Mouse (Mus musculus): Measurements from ENCODE around the gene Esam. TPM values are rescaled to one million over a fixed set of nuclear protein-coding genes. Genes with fewer than 3 reads are reported as not detected.
A peak's percentile ranks its signal among the peaks of the same experiment; 100 is the strongest.

The Esam gene
- polyA plus RNA-seq (2017; shearing (Covaris generic)) = under 1 TPM in 1 of 3 experiments, not detected in 2; 0.69 TPM

DNA sequence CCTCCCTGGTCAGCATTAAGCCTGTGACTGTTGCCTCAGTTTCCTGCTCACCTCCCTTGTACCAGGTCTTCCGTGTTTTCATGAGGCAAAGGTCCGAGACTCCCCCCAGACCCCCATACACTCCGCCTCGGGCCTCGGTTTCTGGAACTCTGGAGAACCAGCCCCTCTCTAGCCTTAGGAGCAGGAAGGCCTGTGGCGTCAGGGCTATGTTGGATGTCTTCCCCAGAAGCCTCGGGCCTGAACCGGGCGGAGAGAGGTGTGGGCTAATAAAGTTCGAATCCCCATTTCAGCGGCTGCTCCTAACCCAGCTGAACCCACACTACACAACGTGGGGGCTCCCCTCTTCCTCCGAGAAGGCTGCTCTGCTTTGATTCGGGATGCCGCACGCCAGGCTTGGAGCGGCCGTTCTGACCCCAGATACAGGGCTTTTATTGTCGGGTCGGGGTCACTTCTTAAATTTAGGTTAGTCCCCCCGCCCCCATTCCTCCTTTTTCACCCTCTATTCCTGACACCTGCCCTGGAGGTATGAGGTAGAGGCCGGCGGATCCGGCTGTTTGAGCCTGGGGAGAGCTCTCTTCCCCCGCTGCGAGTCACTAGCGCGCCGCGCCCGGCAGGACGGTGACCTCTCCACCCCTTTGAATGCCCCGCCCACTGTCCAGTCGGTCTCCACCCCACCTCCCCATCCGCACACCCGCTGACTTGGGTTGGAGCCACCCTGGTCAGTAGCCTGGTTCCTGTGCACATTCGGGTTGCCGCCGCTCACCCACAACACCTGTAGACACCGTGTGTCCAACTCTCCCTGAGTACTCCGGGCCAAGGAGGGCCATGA is at the start of gene Esam:
TSS of gene Esam (plus strand) at position 683 of the 829 bp plus-strand sequence.
- ATAC-seq = no peak

DNA sequence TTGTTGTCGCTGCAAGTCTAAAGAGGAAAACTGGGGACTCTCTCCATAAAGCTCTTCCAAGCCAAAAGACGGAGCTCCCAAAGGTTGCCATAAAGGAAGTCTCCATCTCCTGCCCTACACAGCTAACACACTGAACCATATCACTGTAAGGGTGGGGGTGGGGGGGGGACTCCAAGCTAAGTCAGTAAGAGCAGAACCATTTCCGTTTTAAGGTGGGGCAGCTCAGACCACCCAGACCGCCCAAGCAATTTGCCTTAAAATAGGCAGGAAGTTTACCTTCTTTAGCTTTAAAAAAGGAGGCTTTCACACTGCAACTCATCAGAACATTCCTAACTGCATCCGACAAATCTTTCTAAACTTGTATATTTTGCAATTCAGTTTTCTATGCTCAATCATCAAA is 42.7 kb upstream of the Esam start:
- ATAC-seq = no peak

- ATAC-seq = no peak
Measured at GRCm38 (mm10) chr9:37488041-37488440, 39.8 kb upstream of the Esam start.

GRCm38 (mm10) chr9:37488611-37489396 is 39.1 kb upstream of the Esam start, which contains the start of gene Msantd2:
Gene Msantd2 (plus strand): TSS chr9:37489319.
- peak; percentile 84 for ATAC-seq

DNA sequence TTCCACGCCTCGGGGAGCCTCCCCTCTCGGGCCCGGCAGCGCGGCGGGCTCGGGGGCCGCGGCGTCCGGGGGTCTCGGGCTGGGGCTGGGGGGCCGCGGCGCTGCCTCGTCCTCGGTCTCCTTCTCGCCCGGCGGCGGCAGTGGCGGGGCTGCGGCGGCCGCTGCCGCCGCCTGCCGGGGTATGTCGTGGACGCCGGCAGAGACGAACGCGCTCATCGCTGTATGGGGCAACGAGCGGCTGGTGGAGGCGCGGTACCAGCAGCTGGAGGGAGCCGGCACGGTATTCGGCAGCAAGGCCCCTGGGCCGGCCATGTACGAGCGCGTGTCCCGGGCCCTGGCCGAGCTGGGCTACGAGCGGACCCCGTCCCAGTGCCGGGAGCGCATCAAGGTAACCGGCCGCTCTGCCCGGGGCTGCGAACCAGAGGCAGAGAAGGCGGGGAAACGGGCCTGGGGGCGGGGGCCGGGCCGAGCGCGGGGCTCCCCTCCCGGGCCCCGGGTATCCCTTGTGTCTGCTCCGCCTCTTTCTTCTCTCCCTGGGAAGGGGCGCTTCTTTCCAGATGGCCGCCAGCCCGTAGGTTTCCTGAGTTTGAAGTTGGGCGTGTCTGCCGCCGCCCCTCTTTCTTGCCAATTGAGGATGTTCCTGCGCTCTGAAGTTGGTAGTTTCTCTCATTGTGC is 38.3 kb upstream of the Esam start:
- peak; percentile 16 for ATAC-seq

DNA sequence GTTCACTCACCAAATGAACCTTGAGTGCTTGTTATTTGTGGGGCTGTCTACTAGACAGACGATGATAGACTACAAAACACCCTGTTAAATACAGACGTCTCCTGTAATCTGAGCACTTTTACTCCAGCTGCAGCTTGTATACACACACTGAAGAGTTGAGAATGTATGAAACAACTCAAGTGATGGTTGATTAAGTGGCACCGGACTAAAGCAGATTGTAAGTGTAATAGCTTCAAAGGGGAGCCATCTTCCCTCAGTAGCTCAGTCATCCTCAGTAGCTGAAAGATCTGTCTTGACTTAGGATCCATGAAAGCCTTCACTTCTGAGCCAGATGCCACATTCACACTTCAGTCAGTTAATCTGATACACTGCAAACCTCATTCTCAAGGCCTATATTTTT is 32.1 kb upstream of the Esam start:
- ATAC-seq = no peak

GRCm38 (mm10) chr9:37496325-37496724 is 31.6 kb upstream of the Esam start:
- ATAC-seq = no peak

GRCm38 (mm10) chr9:37500201-37500600 is 27.7 kb upstream of the Esam start:
- no peak for ATAC-seq

DNA sequence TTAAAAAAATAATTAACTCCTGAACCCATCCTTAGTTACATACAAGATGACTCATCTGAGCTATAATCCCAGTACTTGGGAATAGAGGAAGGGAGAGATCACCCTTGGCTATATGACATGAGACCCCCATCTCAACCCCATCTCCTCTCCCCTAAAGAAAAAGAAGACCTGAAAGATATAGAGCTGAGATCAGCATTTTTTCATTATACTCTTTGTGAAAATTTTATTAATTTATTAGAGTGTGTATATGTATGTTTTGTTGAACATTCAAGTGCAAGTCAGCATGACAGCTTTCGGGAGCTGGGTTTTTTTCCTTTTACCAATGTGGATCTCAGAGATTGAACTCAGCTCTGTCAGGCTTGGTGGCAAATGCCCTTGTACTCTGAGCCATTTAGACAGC is 26.7 kb upstream of the Esam start:
- ATAC-seq = no peak

GRCm38 (mm10) chr9:37504348-37504747 is 23.5 kb upstream of the Esam start:
- ATAC-seq = no peak

- ATAC-seq = no peak
Measured at GRCm38 (mm10) chr9:37506023-37506422, 21.9 kb upstream of the Esam start.

DNA sequence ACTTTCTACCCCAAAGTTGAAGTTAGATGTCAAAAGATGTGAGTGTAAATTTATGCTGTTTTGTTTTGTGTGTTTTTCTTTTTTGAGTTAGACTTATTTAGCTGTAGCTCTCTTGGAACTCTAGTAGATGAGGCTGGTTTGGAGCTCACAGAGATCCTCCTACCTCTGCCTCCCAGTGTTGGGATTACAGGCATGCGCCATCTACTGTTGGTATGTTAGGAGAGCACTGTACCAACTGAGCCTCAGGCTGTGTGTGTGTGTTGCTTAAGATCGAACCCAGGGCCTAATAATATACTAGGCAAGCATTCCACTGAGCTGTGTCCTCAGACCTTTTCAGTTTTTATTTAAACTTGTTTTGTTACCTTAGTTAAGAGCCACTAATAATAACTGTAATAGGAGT is 15.8 kb upstream of the Esam start:
- no peak for ATAC-seq

DNA sequence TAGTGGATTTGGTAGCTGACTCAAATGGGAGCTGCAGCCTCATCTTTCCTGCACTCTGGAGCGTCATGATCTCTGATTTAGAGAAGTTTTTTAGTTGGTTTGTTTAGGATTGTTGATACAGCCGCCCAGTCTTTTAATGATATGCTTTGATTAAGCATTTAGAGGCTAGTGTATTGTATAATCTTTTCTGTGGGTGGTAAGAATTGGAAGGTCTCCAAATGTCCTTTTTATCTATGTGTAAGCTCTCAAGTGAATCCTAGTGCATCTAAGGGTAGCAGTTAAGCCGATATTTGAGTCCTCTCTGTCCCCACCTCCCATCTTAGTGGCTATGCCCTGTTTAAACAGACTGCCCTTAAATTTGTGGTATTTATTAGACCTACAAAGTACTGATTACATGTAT is 13.4 kb upstream of the Esam start:
- no peak for ATAC-seq

DNA sequence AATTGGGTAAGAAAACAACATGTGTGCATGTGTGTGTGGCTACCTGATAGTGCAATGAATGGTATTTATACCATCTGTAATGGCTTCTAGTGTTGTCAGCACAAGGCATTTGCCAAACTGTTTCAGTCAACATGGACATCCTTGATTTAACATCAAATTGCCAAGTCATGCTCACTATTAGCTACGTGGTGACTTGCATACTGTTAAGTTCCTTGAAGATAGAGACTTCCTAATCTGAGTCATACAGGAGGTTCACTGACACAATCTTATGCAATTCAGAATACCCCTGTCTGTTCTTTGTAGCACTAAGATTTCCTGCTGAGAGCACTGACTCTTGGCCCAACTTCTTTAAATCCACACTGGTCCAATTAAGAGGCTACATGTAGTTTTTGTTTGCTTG is 10.4 kb upstream of the Esam start:
- ATAC-seq = no peak

DNA sequence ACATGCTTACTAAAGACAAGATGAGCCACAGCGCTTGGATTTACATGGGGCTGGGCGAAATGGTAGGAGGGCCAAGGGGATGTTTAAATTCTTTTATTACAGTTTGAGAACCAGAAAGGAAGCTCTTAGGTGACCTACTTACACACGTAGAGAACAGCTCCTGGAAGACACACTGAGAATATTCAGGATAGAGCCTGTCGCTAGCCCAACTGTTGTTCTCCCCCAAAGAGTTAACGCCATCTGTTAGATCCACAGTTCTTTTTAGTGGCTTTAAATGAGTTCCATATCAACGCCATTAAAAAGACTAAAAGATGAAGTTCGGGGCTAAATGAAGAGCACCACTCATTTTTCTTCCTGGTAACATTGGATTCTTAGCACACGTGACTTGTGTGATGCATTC is 8.9 kb upstream of the Esam start:
- ATAC-seq = no peak

DNA sequence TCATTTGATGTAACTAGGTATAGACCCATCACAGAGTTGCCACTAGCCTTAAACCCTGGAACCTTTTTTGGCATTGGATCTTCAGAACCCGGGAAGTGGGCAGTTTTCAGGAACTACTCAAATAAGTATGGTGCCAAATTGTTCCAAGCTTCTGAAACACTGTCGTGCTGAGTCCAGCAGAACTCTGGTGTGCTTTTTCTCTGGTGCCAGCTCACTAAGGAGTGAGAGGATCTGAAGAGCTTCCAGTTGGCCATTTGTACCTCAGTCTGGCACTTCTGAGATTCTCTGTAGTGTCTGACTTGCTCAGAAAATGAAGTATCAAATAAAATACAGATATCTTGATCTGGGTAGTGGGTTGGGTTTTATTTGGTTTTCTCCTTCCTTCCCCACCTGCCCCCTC is 7.9 kb upstream of the Esam start:
- ATAC-seq = no peak

- ATAC-seq = no peak
Measured at GRCm38 (mm10) chr9:37525461-37525860, 2.4 kb upstream of the Esam start.

GRCm38 (mm10) chr9:37526443-37527395 is 1.2 kb upstream of the Esam start:
- no peak for ATAC-seq

DNA sequence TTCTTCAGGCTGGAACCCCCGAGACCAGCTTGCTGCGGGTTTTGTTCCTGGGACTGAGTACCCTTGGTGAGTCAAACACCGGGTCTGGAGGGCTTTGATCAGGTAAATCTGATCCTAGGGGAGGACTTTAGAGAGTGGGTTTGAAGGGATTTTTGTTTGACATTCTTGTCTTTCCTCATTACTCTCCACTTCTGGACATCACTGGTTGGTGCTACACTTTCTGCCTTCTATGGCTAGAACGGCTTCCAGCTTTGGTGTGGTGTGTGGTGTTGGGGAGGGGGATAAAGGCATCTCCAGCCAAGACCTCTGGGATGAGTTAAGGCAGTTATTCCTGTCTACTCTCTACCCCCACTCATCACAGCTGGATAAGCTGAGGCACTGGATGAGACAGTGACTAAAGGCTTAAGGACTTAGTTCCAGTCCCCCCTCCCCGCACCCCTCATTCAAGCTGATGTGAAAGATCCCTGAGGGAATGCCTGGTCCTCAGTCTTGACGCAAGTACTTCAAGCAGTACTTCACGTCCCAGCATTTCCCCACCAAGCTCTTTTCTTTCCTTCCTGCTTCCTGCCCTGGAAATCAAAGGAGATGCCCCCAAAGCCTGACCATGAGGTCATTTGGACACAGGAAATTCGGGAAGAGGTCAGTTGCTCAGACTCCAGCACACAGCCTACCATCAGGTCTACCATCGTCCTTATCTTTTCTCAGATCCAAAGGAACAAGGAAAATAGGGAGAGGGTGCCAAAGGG is 520 bp downstream of the Esam start:
- ATAC-seq = no peak

DNA sequence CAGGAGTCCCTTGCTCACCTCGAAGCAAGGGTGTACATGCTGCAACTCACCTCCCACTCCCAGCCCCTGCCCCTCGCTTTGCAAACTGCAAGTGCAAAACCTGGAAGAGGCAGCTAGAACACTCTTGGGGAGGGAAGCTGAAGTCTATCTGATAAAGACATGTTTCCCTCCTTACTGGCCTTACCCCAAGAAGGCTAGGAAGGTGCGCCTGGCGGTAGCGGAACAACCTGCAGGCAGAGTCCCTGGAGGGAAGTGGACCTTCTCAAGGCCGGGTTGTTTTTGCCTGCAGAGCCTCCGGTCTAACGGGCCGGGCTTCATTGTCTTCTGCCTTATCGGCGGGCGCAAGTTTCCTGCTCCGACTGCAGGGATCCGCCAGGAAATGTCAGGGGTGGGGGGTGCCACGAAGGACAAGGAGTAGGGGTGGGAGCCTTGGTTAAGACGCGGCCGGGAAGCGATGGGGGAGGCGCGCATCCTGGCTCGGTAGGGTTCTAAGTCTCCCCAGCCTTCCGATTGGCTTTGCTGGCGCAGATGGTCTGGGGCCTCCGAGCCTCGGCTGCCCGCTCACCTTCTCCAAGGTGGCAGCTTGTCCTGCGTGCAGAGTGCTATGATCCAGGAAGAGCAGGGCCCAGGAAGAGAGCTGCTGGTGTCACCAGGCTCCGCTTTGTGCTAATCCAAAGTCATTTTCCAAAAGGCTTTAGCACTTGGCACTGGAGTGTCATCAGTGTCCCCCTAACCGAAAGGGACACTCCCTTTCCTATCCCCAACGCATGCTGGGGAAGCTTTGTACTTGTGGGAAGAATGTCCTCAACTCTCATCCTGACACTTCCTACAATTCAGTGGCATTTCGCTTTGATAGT is 2.4 kb downstream of the Esam start:
- no peak for ATAC-seq
